Mouse (Mus musculus) spleen, adult 2 months (tissue): ENCODE results near the gene Zfp423.

Experiments used
- CTCF ChIP-seq: fragments of 200-500 bp; IDR thresholded peaks from 2 replicates; pipeline ENCODE4 v1.5.1; 2011; ENCODE audit warnings: mild to moderate bottlenecking, inconsistent platforms; ENCODE audit not compliant: insufficient read depth, insufficient read length, insufficient replicate concordance; ENCODE audit errors: extremely low read depth
- POLR2A ChIP-seq: fragments of 200-500 bp; IDR thresholded peaks from 2 replicates; pipeline ENCODE4 v1.6.1; 2011; ENCODE audit warnings: low read depth, low read length, inconsistent platforms

GRCm38 (mm10) chr8:87697127-87697526, 262.3 kb downstream of the Zfp423 start:
- no peak for TF ChIP-seq POLR2A
- no peak for TF ChIP-seq CTCF
